Mouse (Mus musculus) kidney, embryonic 15.5 days (tissue): ENCODE measurements at regions not wholly inside any gene's neighbourhood (a gene's known extent, or its start where the extent isn't known, plus 50 kb on each side); places are given as distances from the start of the nearest gene placed in this dataset.

ENCODE experiments used
- ATAC-seq: fragments of 200-750 bp; cut with Nextera tagmentation; replicated peaks from 2 replicates; pipeline ENCODE4 v1.8.0; 2017; ENCODE audit warnings: moderate TSS enrichment; ENCODE audit not compliant: low FRiP score
- H3K27ac ChIP-seq: fragments of 300-500 bp; sonication (generic); 2 replicates; pipeline ENCODE4 v1.5.1; 2015; ENCODE audit warnings: mild to moderate bottlenecking, inconsistent platforms
- H3K27me3 ChIP-seq: fragments of 300-500 bp; sonication (generic); 2 replicates; pipeline ENCODE4 v1.6.1; 2015; ENCODE audit warnings: inconsistent platforms
- H3K36me3 ChIP-seq: fragments of 300-500 bp; sonication (generic); 2 replicates; pipeline ENCODE4 v1.6.1; 2015; ENCODE audit warnings: inconsistent platforms
- H3K4me1 ChIP-seq: fragments of 300-500 bp; sonication (generic); 2 replicates; pipeline ENCODE4 v1.6.1; 2015; ENCODE audit warnings: inconsistent platforms
- H3K4me2 ChIP-seq: fragments of 300-500 bp; sonication (generic); 2 replicates; pipeline ENCODE4 v1.6.1; 2015; ENCODE audit warnings: moderate library complexity, mild to moderate bottlenecking, inconsistent platforms
- H3K4me3 ChIP-seq: fragments of 300-500 bp; sonication (generic); replicated peaks from 2 replicates; pipeline ENCODE4 v1.5.1; 2015; ENCODE audit warnings: mild to moderate bottlenecking, inconsistent platforms
- H3K9ac ChIP-seq: fragments of 300-500 bp; sonication (generic); 2 replicates; pipeline ENCODE4 v1.6.1; 2015; ENCODE audit warnings: mild to moderate bottlenecking, inconsistent platforms
- H3K9me3 ChIP-seq: fragments of 300-500 bp; sonication (generic); replicated peaks from 2 replicates; pipeline ENCODE4 v1.6.1; 2016; ENCODE audit warnings: inconsistent platforms
- WGBS: fragments of 180-500 bp; shearing (Covaris S2); methylation state at CpG from one replicate; pipeline ENCODE4 v1.1.7; 2015; ENCODE audit warnings: mixed read lengths; 5-methylcytosine and 5-hydroxymethylcytosine counted together

GRCm38 (mm10) chr2:158956888-158957287, 162.3 kb downstream of the Dhx35 start:
- WGBS = 15% methylated on average over 11 of the region's 11 CpGs
- no peak overlapping the region for H3K4me2 ChIP-seq
- H3K36me3 ChIP-seq = no peaks in the 10 kb centered on the region
- no peaks in the 10 kb centered on the region for H3K4me1 ChIP-seq
- no peak overlapping the region for H3K27ac ChIP-seq
- no peak overlapping the region for H3K4me3 ChIP-seq
- H3K9me3 ChIP-seq = no peaks in the 10 kb centered on the region
- ATAC-seq = no peak
- H3K27me3 ChIP-seq = no peaks in the 10 kb centered on the region
- no peak overlapping the region for H3K9ac ChIP-seq

- H3K4me3 ChIP-seq = no peak overlapping the region
- H3K9ac ChIP-seq = no peak overlapping the region
- no peaks in the 10 kb centered on the region for H3K27me3 ChIP-seq
- WGBS = 62% methylated on average over 6 of the region's 6 CpGs
- no peaks in the 10 kb centered on the region for H3K36me3 ChIP-seq
- no peaks in the 10 kb centered on the region for H3K9me3 ChIP-seq
- H3K27ac ChIP-seq = no peak overlapping the region
- H3K4me1 ChIP-seq = no peaks in the 10 kb centered on the region
- H3K4me2 ChIP-seq = no peak overlapping the region
- no peak for ATAC-seq
Observed at GRCm38 (mm10) chr2:158965003-158965665, 170.5 kb downstream of the Dhx35 start.

GRCm38 (mm10) chr2:158972178-158972577, 177.6 kb downstream of the Dhx35 start:
- no peaks in the 10 kb centered on the region for H3K27me3 ChIP-seq
- no peaks in the 10 kb centered on the region for H3K4me1 ChIP-seq
- ATAC-seq = no peak
- no peak overlapping the region for H3K27ac ChIP-seq
- no peak overlapping the region for H3K9ac ChIP-seq
- no peaks in the 10 kb centered on the region for H3K36me3 ChIP-seq
- no peak overlapping the region for H3K4me2 ChIP-seq
- H3K9me3 ChIP-seq = no peaks in the 10 kb centered on the region
- 49% methylated on average over 2 of the region's 2 CpGs for WGBS
- H3K4me3 ChIP-seq = no peak overlapping the region

GRCm38 (mm10) chr2:158985529-158986148, 191.0 kb downstream of the Dhx35 start:
- Histone ChIP-seq H3K9me3 (no peaks in the 10 kb centered on the region), H3K27ac (no peak overlapping the region)
- 72% methylated on average over 17 of the region's 17 CpGs for WGBS

GRCm38 (mm10) chr2:159002481-159003186, 208.0 kb downstream of the Dhx35 start:
- H3K4me2 ChIP-seq = peak overlapping the region; percentile 43
- ATAC-seq = no peak
- H3K4me1 ChIP-seq = peaks cover 8% of the 10 kb centered on the region
- H3K36me3 ChIP-seq = no peaks in the 10 kb centered on the region
- WGBS = 18% methylated on average over 17 of the region's 17 CpGs
- no peaks in the 10 kb centered on the region for H3K9me3 ChIP-seq
- no peak overlapping the region for H3K9ac ChIP-seq
- H3K27me3 ChIP-seq = no peaks in the 10 kb centered on the region
- 0 out of 2 replicates have a peak overlapping the region, but pooled peaks have one; percentile 9 for H3K4me3 ChIP-seq
- no peak overlapping the region for H3K27ac ChIP-seq

More at GRCm38 (mm10) chr2:158985529-158986148, 191.0 kb downstream of the Dhx35 start:
- H3K4me2 ChIP-seq = no peak overlapping the region
- no peak overlapping the region for H3K4me3 ChIP-seq
- H3K27me3 ChIP-seq = no peaks in the 10 kb centered on the region
- H3K36me3 ChIP-seq = no peaks in the 10 kb centered on the region
- no peak overlapping the region for H3K9ac ChIP-seq
- ATAC-seq = no peak
- no peaks in the 10 kb centered on the region for H3K4me1 ChIP-seq

- WGBS = 34% methylated on average over 4 of the region's 4 CpGs
- ATAC-seq = no peak
Observed at GRCm38 (mm10) chr2:159003187-159003497, 208.5 kb downstream of the Dhx35 start.

GRCm38 (mm10) chr2:159004417-159004816, 209.8 kb downstream of the Dhx35 start:
- Histone ChIP-seq H3K4me3 (no peak overlapping the region), H3K36me3 (no peaks in the 10 kb centered on the region), H3K4me2 (no peak overlapping the region), H3K9ac (no peak overlapping the region), H3K4me1 (peaks cover 8% of the 10 kb centered on the region), H3K27ac (no peak overlapping the region), H3K9me3 (no peaks in the 10 kb centered on the region), H3K27me3 (no peaks in the 10 kb centered on the region)
- WGBS = 62% methylated on average over 9 of the region's 9 CpGs
- no peak for ATAC-seq

More at GRCm38 (mm10) chr2:159003187-159003497, 208.5 kb downstream of the Dhx35 start:
- Histone ChIP-seq H3K4me2 (peak overlapping the region; percentile 43), H3K36me3 (no peaks in the 10 kb centered on the region), H3K27ac (no peak overlapping the region), H3K9ac (no peak overlapping the region), H3K27me3 (no peaks in the 10 kb centered on the region), H3K4me1 (peaks cover 8% of the 10 kb centered on the region), H3K4me3 (no peak overlapping the region), H3K9me3 (no peaks in the 10 kb centered on the region)

GRCm38 (mm10) chr2:159012725-159013124, 218.1 kb downstream of the Dhx35 start:
- no peaks in the 10 kb centered on the region for H3K4me1 ChIP-seq
- no peak overlapping the region for H3K27ac ChIP-seq
- no peak overlapping the region for H3K4me3 ChIP-seq
- no peak overlapping the region for H3K4me2 ChIP-seq
- 84% methylated on average over 4 of the region's 4 CpGs for WGBS
- no peak overlapping the region for H3K9ac ChIP-seq
- no peaks in the 10 kb centered on the region for H3K9me3 ChIP-seq
- H3K36me3 ChIP-seq = no peaks in the 10 kb centered on the region
- H3K27me3 ChIP-seq = no peaks in the 10 kb centered on the region
- no peak for ATAC-seq

GRCm38 (mm10) chr2:159014553-159014952, 219.9 kb downstream of the Dhx35 start:
- Histone ChIP-seq H3K9ac (no peak overlapping the region), H3K36me3 (no peaks in the 10 kb centered on the region), H3K27me3 (no peaks in the 10 kb centered on the region), H3K4me3 (no peak overlapping the region), H3K4me1 (no peaks in the 10 kb centered on the region), H3K4me2 (no peak overlapping the region), H3K9me3 (no peaks in the 10 kb centered on the region), H3K27ac (no peak overlapping the region)
- WGBS = 60% methylated on average over 8 of the region's 8 CpGs
- ATAC-seq = no peak

GRCm38 (mm10) chr2:159019921-159020534, 225.4 kb downstream of the Dhx35 start:
- Histone ChIP-seq H3K36me3 (no peaks in the 10 kb centered on the region), H3K27ac (no peak overlapping the region), H3K4me2 (no peak overlapping the region), H3K27me3 (no peaks in the 10 kb centered on the region), H3K9ac (no peak overlapping the region), H3K4me1 (no peaks in the 10 kb centered on the region), H3K4me3 (no peak overlapping the region), H3K9me3 (no peaks in the 10 kb centered on the region)
- 33% methylated on average over 4 of the region's 4 CpGs for WGBS
- ATAC-seq = no peak

GRCm38 (mm10) chr2:159032147-159032546, 237.5 kb downstream of the Dhx35 start:
- ATAC-seq = no peak
- Histone ChIP-seq H3K9me3 (no peaks in the 10 kb centered on the region), H3K36me3 (no peaks in the 10 kb centered on the region), H3K9ac (no peak overlapping the region), H3K27me3 (no peaks in the 10 kb centered on the region), H3K4me1 (no peaks in the 10 kb centered on the region), H3K27ac (no peak overlapping the region), H3K4me2 (no peak overlapping the region), H3K4me3 (no peak overlapping the region)
- 59% methylated on average over 8 of the region's 8 CpGs for WGBS

- no peak for ATAC-seq
- no peaks in the 10 kb centered on the region for H3K4me1 ChIP-seq
- no peaks in the 10 kb centered on the region for H3K36me3 ChIP-seq
- H3K9ac ChIP-seq = no peak overlapping the region
- H3K4me2 ChIP-seq = no peak overlapping the region
- H3K27me3 ChIP-seq = no peaks in the 10 kb centered on the region
- no peak overlapping the region for H3K27ac ChIP-seq
- whole genome bisulfite sequencing = 59% methylated on average over 4 of the region's 4 CpGs
- no peak overlapping the region for H3K4me3 ChIP-seq
- H3K9me3 ChIP-seq = no peaks in the 10 kb centered on the region
Observed at GRCm38 (mm10) chr2:159039916-159040315, 245.3 kb downstream of the Dhx35 start.
